Mouse (Mus musculus): ENCODE data around the gene 2010003K11Rik. TPM values are rescaled to one million over a fixed set of nuclear protein-coding genes. Genes with fewer than 3 reads are reported as not detected.
A peak's percentile ranks its signal among the peaks of the same experiment; 100 is the strongest.

2010003K11Rik gene
- total and polyA plus RNA-seq, 3 experiments = not detected

DNA sequence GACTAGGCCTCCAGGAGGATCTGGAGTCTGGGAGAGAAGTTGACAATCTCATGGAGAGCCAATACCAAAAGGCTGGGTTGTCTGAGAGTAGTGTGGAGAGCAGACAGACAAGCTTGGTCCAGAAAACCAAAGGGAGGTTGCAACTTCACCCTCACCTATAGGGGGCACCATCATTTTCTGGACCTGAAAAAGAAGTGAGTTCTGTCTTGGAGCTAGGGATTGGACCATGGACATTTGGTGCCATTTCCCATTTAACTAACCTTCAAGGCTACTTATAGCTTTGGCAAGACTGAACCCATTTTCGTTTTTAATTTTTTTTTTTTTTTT is 20.2 kb downstream of the 2010003K11Rik start:
- Histone ChIP-seq H3K27me3 (replicated peaks) (peaks cover 2% of the 10 kb centered on the region), H3K4me3 (replicated peaks in 1 of 3; ENCODE audit: low read depth in 2 of 3, low read length in 2 of 3, poor library complexity in 1 of 3) (no peak overlapping the region), H3K79me2 (replicated peaks; ENCODE audit: control insufficient read depth, extremely low read depth, insufficient read depth, poor library complexity, severe bottlenecking) (no peaks in the 10 kb centered on the region), H3K9me3 (replicated peaks; ENCODE audit: low read length) (peaks cover 6% of the 10 kb centered on the region), H3K9ac (ENCODE audit: insufficient read depth, low read depth) (no peak overlapping the region), H3K27ac (ENCODE audit: insufficient read depth, low read depth) (no peak overlapping the region), H3K4me2 (ENCODE audit: insufficient read depth, low read depth, poor library complexity, severe bottlenecking) (no peak overlapping the region), H3K36me3 (replicated peaks in 1 of 2; ENCODE audit: control insufficient read depth in 1 of 2, insufficient read depth in 1 of 2, low read length in 1 of 2) (no peaks in the 10 kb centered on the region), H3K4me1 (ENCODE audit: control insufficient read depth in 1 of 2, insufficient read depth in 2 of 2) (no peaks in the 10 kb centered on the region)
- TF ChIP-seq ZNF384 (IDR thresholded peaks at IDR 0.05; ENCODE audit: low read depth, low read length) (peak; percentile 12; the same call in 1 of the 2 replicates), PAX5 (IDR thresholded peaks at IDR 0.05; ENCODE audit: low read length) (no peak), CTCF (conservative IDR thresholded peaks at IDR 0.05 in 1 of 2, IDR thresholded peaks at IDR 0.05 in 1 of 2; ENCODE audit: low read depth in 2 of 2, low read length in 2 of 2) (peak; percentile 32 to 54), JUND (conservative IDR thresholded peaks at IDR 0.05; ENCODE audit: low read depth, low read length) (no peak), MEF2A (IDR thresholded peaks at IDR 0.05; ENCODE audit: borderline replicate concordance, low read depth, low read length) (no peak), RCOR1 (conservative IDR thresholded peaks at IDR 0.05; ENCODE audit: low read depth, low read length) (no peak)
- in situ Hi-C loops (cut with MboI; ENCODE audit: low pct_ligation_motif_present, low pct_unique_long_range_greater_than_20kb, low sequenced_read_pairs) = loop anchor here (25.0 kb wide), 2 partner anchors 384 to 509 kb away; partner anchors contain the start of genes Ctsf and Npas4
- DNase-seq (ENCODE audit: extremely low read depth) = peak; percentile 18
- dilution Hi-C loops (cut with MboI; ENCODE audit: extremely low pct_ligation_motif_present, extremely low pct_unique_long_range_greater_than_20kb, low sequenced_read_pairs) = no loop called here

DNA sequence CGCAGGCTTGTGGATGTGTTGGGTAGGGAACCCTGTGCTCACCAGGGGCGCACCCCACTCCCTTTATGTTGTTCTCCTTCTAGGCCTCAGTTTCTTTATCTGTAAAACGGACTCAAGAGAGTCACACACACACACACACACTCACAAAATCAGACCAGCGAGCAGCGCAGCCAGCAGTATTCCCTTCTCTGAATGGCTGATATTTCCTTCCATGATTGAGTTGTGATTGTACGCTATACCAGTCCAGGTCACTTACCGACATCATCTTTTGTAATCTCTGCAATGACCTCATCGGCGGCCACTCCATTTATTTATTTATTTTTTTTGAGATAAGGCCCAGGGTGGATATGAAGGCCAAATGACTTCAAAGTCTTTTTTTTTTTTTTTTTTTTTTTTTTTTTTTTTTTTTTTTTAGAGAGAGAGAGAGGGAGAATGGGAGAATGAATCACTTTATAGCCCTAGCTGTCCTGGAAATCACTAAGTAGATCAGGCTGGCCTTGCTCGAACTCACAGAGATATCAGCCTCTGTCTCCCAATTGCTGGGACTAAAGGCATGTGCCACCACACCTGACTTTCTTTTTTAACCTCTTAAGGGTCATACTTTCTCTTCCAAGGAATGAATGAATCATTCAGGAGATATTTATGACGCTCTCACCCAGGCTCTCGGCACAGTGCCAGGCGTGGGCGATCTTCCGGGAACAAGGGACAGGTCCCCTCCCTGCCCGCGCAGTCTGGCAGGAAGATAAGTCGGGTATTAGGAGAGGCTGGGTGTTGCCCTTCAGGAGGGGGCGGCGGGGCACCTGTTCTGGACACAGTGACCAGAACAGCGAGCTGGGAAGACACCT is 20.8 kb downstream of the 2010003K11Rik start, which contains the start of gene Syt12:
Gene Syt12, minus strand, starts transcription at position 103 of the 845 bp plus-strand sequence.
- Histone ChIP-seq H3K4me3 (replicated peaks in 1 of 3; ENCODE audit: low read depth in 2 of 3, low read length in 2 of 3, poor library complexity in 1 of 3) (no peak within 1 kb of the TSS), H3K27ac (ENCODE audit: insufficient read depth, low read depth) (no peak within 1 kb of the TSS), H3K4me2 (ENCODE audit: insufficient read depth, low read depth, poor library complexity, severe bottlenecking) (no peak within 1 kb of the TSS), H3K9me3 (replicated peaks; ENCODE audit: low read length) (peaks cover 6% of the 10 kb centered on the region), H3K4me1 (ENCODE audit: control insufficient read depth in 1 of 2, insufficient read depth in 2 of 2) (no peaks in the 10 kb centered on the region), H3K27me3 (replicated peaks) (peaks cover 5% of the 10 kb centered on the region), H3K79me2 (replicated peaks; ENCODE audit: control insufficient read depth, extremely low read depth, insufficient read depth, poor library complexity, severe bottlenecking) (no peaks in the 10 kb centered on the region), H3K36me3 (replicated peaks in 1 of 2; ENCODE audit: control insufficient read depth in 1 of 2, insufficient read depth in 1 of 2, low read length in 1 of 2) (no peaks in the 10 kb centered on the region), H3K9ac (ENCODE audit: insufficient read depth, low read depth) (no peak within 1 kb of the TSS)
- no peak for DNase-seq (ENCODE audit: extremely low read depth)
- no peak for TF ChIP-seq SMC3 (IDR thresholded peaks at IDR 0.05; ENCODE audit: low read depth, low read length)
- TF ChIP-seq ZNF384 (IDR thresholded peaks at IDR 0.05; ENCODE audit: low read depth, low read length) = peak; percentile 41; the same call in 1 of the 2 replicates
- dilution Hi-C loops (cut with MboI; ENCODE audit: extremely low pct_ligation_motif_present, extremely low pct_unique_long_range_greater_than_20kb, low sequenced_read_pairs) = no loop called here
- in situ Hi-C loops (cut with MboI; ENCODE audit: low pct_ligation_motif_present, low pct_unique_long_range_greater_than_20kb, low sequenced_read_pairs) = loop anchor here (25.0 kb wide), 2 partner anchors 385 to 510 kb away; partner anchors contain the start of genes Ctsf and Npas4

DNA sequence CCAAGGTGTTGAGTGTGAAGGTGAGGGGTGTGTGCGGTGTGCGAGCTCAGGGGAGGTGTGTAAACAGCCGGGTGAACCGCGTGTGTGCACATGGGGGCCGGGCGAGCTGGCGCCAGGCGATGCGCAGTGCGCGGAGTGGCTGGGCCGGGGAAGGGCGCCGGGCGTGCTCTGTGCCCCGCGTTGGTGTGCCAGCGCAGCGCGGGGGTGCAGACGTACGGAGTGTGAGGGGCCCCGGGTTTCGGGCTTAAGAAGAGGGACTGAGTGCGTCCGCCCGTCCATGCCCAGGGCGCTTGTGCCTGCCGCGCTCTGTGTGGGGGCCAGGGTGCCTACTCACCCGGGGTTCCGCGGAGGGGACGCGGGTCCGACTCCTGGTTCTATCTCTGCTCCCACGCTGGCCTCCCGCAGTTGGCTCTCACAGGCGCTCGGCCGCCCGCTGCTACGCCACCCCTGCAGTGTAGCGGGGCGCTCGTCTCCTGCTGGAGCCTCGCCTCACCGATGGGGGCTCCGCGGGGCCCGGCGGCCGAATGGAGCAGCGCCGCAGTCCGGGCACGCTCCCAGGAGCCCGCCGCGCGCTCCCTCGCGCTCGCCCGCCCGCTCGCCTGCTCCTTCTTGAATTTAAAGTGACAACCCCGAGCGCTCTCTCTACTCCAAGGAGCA is 21.7 kb downstream of the 2010003K11Rik start:
- no peak overlapping the region for H3K27ac ChIP-seq (ENCODE audit: insufficient read depth, low read depth)
- H3K4me3 ChIP-seq (replicated peaks in 1 of 3; ENCODE audit: low read depth in 2 of 3, low read length in 2 of 3, poor library complexity in 1 of 3) = no peak overlapping the region
- TF ChIP-seq EP300 (IDR thresholded peaks at IDR 0.05; ENCODE audit: low read length) = no peak
- TF ChIP-seq JUN (IDR thresholded peaks at IDR 0.05; ENCODE audit: insufficient read depth, low read depth, low read length) = no peak
- no peak for TF ChIP-seq ETS1 (conservative IDR thresholded peaks at IDR 0.05; ENCODE audit: low read depth, low read length)
- no peak for TF ChIP-seq POLR2AphosphoS2 (IDR thresholded peaks at IDR 0.05; ENCODE audit: low read depth, low read length)
- TF ChIP-seq MYC (IDR thresholded peaks at IDR 0.05; ENCODE audit: low read depth, low read length) = no peak
- no peak for TF ChIP-seq MEF2A (IDR thresholded peaks at IDR 0.05; ENCODE audit: borderline replicate concordance, low read depth, low read length)
- no peak for TF ChIP-seq SIN3A (IDR thresholded peaks at IDR 0.05; ENCODE audit: low read length)
- no peak for DNase-seq (ENCODE audit: extremely low read depth)
- dilution Hi-C loops (cut with MboI; ENCODE audit: extremely low pct_ligation_motif_present, extremely low pct_unique_long_range_greater_than_20kb, low sequenced_read_pairs) = no loop called here
- H3K9ac ChIP-seq (ENCODE audit: insufficient read depth, low read depth) = no peak overlapping the region
- H3K27me3 ChIP-seq (replicated peaks) = peaks cover 8% of the 10 kb centered on the region
- H3K4me1 ChIP-seq (ENCODE audit: control insufficient read depth in 1 of 2, insufficient read depth in 2 of 2) = no peaks in the 10 kb centered on the region
- H3K4me2 ChIP-seq (ENCODE audit: insufficient read depth, low read depth, poor library complexity, severe bottlenecking) = no peak overlapping the region
- no peaks in the 10 kb centered on the region for H3K36me3 ChIP-seq (replicated peaks in 1 of 2; ENCODE audit: control insufficient read depth in 1 of 2, insufficient read depth in 1 of 2, low read length in 1 of 2)
- no peaks in the 10 kb centered on the region for H3K79me2 ChIP-seq (replicated peaks; ENCODE audit: control insufficient read depth, extremely low read depth, insufficient read depth, poor library complexity, severe bottlenecking)
- peaks cover 6% of the 10 kb centered on the region for H3K9me3 ChIP-seq (replicated peaks; ENCODE audit: low read length)
- in situ Hi-C loops (cut with MboI; ENCODE audit: low pct_ligation_motif_present, low pct_unique_long_range_greater_than_20kb, low sequenced_read_pairs) = loop anchor here (25.0 kb wide), 2 partner anchors 386 to 511 kb away; partner anchors contain the start of genes Ctsf and Npas4
